Mouse (Mus musculus) lung, embryonic 16.5 days (tissue): Measurements from ENCODE around the gene Pon3. TPM values are rescaled to one million over a fixed set of nuclear protein-coding genes. Genes with fewer than 3 reads are reported as not detected.

Source experiments
- ATAC-seq: fragments of 200-750 bp; cut with Nextera tagmentation; 2 replicates; pipeline ENCODE4 v1.8.0; 2017; ENCODE audit warnings: low read depth, mild to moderate bottlenecking, moderate library complexity
- H3K27ac ChIP-seq: fragments of 300-500 bp; sonication (generic); 2 replicates; pipeline ENCODE4 v1.5.1; 2014; ENCODE audit warnings: mild to moderate bottlenecking, control low read depth, low read length
- H3K27me3 ChIP-seq: fragments of 300-500 bp; sonication (generic); 2 replicates; pipeline ENCODE4 v1.6.1; 2014; ENCODE audit warnings: low read depth, low read length, mixed read lengths; ENCODE audit not compliant: control insufficient read depth, insufficient read depth
- H3K36me3 ChIP-seq: fragments of 300-500 bp; sonication (generic); 2 replicates; pipeline ENCODE4 v1.6.1; 2014; ENCODE audit warnings: low read length; ENCODE audit not compliant: control insufficient read depth, insufficient read depth
- H3K4me1 ChIP-seq: fragments of 300-500 bp; sonication (generic); replicated peaks from 2 replicates; pipeline ENCODE4 v1.6.1; 2014; ENCODE audit warnings: low read length, mixed read lengths; ENCODE audit not compliant: control insufficient read depth, insufficient read depth
- H3K4me2 ChIP-seq: fragments of 300-500 bp; sonication (generic); 2 replicates; pipeline ENCODE4 v1.6.1; 2014; ENCODE audit warnings: low read depth, low read length, control low read depth
- H3K4me3 ChIP-seq: fragments of 300-500 bp; sonication (generic); 2 replicates; pipeline ENCODE4 v1.5.1; 2014; ENCODE audit warnings: mild to moderate bottlenecking, low read length, control low read depth
- H3K9ac ChIP-seq: fragments of 300-500 bp; sonication (generic); 2 replicates; pipeline ENCODE4 v1.6.1; 2014; ENCODE audit warnings: low read length, control low read depth
- H3K9me3 ChIP-seq: fragments of 300-500 bp; sonication (generic); 2 replicates; pipeline ENCODE4 v1.6.1; 2016; ENCODE audit warnings: low read length; ENCODE audit not compliant: control insufficient read depth
- WGBS: fragments of 180-500 bp; shearing (Covaris S2); extraction: QIAGEN DNeasy Blood & Tissue Kit; methylation state at CpG from one replicate; pipeline ENCODE4 v1.1.7; 2014; 5-methylcytosine and 5-hydroxymethylcytosine counted together
- polyA plus RNA-seq: library from polyadenylated mRNA; unstranded; fragments of >200 nt; fragmentation: Nextera tagmentation; extraction: Ambion mirVana; gene quantifications from 2 replicates; pipeline ENCODE4 v1.2.1, GENCODE M21; 2015

The Pon3 gene
- polyA plus RNA-seq, 1 experiment from 2014 or later: 28.9 TPM

GRCm38 (mm10) chr6:5292841-5293240 is 36.8 kb upstream of the Pon3 start:
- no peak overlapping the region for H3K4me3 ChIP-seq
- no peak for ATAC-seq
- H3K9ac ChIP-seq: no peak overlapping the region
- no peaks in the 10 kb centered on the region for H3K27me3 ChIP-seq
- no peaks in the 10 kb centered on the region for H3K36me3 ChIP-seq
- no peak overlapping the region for H3K27ac ChIP-seq
- H3K4me2 ChIP-seq: no peak overlapping the region
- no peaks in the 10 kb centered on the region for H3K9me3 ChIP-seq
- H3K4me1 ChIP-seq: no peaks in the 10 kb centered on the region
- 79% methylated on average over 5 of the region's 5 CpGs for WGBS

DNA sequence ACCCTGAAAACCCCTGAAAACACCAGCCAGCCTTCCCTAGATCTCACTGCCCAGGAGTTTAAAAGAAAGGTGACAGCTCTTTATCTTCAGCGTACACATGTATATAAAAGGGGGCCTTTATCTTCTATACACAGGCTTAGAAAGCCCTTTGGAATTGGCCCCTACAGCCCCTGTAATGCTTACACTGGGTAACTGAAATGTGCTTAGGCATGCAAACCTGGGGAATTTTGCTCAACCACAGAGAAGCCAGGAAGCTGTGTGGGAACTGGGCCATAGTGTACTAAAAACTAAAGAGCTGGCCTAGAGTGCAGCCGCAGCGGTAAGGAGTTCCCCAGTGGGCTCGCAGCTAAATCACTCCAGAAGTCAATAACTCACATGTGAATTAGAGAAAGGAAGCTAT is 35.4 kb upstream of the Pon3 start:
- no peak overlapping the region for H3K27ac ChIP-seq
- ATAC-seq: no peak
- no peak overlapping the region for H3K9ac ChIP-seq
- no peaks in the 10 kb centered on the region for H3K9me3 ChIP-seq
- H3K4me1 ChIP-seq: no peaks in the 10 kb centered on the region
- 78% methylated on average over 4 of the region's 4 CpGs for WGBS
- H3K27me3 ChIP-seq: no peaks in the 10 kb centered on the region
- H3K4me3 ChIP-seq: no peak overlapping the region
- H3K36me3 ChIP-seq: no peaks in the 10 kb centered on the region
- no peak overlapping the region for H3K4me2 ChIP-seq

GRCm38 (mm10) chr6:5287919-5288318 is 31.8 kb upstream of the Pon3 start:
- Histone ChIP-seq H3K9ac (no peak overlapping the region), H3K27ac (no peak overlapping the region)

DNA sequence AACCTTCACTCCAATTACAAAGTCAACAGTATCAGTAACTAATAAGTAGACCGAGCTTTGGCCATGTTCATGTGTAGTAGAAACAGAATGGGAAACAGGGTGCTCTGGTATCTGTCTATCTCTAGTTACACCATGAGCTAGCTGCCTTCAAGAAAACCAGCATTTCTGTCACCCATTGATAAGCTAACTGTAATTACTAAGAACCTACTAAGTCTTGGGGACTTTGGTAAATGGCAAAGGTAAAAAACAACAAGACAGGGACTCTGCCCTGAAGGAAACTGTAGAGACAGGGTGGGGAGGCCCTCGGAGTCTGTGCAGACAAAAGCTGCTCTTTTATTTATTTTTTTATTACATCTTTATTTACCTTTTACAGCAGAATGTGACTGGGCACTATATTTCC is 31.3 kb upstream of the Pon3 start:
- Histone ChIP-seq H3K27me3 (no peaks in the 10 kb centered on the region), H3K9ac (no peak overlapping the region), H3K4me1 (no peaks in the 10 kb centered on the region), H3K4me2 (no peak overlapping the region), H3K36me3 (no peaks in the 10 kb centered on the region), H3K4me3 (no peak overlapping the region), H3K27ac (no peak overlapping the region), H3K9me3 (no peaks in the 10 kb centered on the region)
- no peak for ATAC-seq
- 63% methylated on average over 2 of the region's 2 CpGs for WGBS

More at GRCm38 (mm10) chr6:5287919-5288318, 31.8 kb upstream of the Pon3 start:
- no peaks in the 10 kb centered on the region for H3K9me3 ChIP-seq
- H3K36me3 ChIP-seq: no peaks in the 10 kb centered on the region
- no peak overlapping the region for H3K4me3 ChIP-seq
- WGBS: 41% methylated on average over 5 of the region's 5 CpGs
- no peaks in the 10 kb centered on the region for H3K27me3 ChIP-seq
- no peaks in the 10 kb centered on the region for H3K4me1 ChIP-seq
- ATAC-seq: no peak
- no peak overlapping the region for H3K4me2 ChIP-seq

DNA sequence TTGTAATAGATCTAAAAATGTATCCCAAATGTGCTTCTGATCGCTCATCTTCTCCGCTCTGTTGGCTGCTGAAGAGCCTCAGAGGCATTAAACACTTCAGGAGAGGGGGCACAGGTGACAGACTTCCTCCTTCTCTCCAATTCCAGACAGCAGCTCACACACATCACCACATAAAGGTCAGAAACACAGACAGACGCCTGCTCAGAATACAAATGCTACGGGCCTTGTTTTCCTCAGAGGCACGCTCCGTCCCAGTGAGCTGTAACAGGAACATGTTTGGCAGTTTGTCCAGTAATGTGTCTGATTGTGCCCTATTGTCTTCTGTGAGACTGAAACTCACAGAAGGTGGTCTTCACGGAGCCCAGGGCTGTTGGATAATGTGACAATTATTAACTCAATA is 26.3 kb upstream of the Pon3 start:
- Histone ChIP-seq H3K4me2 (no peak overlapping the region), H3K9me3 (no peaks in the 10 kb centered on the region), H3K36me3 (no peaks in the 10 kb centered on the region), H3K4me3 (no peak overlapping the region), H3K9ac (no peak overlapping the region), H3K27ac (no peak overlapping the region), H3K27me3 (no peaks in the 10 kb centered on the region), H3K4me1 (peaks cover 8% of the 10 kb centered on the region; the same call in 1 of the 2 replicates)
- 71% methylated on average over 7 of the region's 7 CpGs for WGBS
- no peak for ATAC-seq

GRCm38 (mm10) chr6:5280576-5281305 is 24.7 kb upstream of the Pon3 start:
- no peaks in the 10 kb centered on the region for H3K27me3 ChIP-seq
- no peak for ATAC-seq
- 52% methylated on average over 6 of the region's 6 CpGs for WGBS

GRCm38 (mm10) chr6:5277972-5278371 is 21.9 kb upstream of the Pon3 start:
- Histone ChIP-seq H3K27me3 (no peaks in the 10 kb centered on the region), H3K27ac (no peak overlapping the region), H3K4me2 (no peak overlapping the region), H3K36me3 (peaks cover 14% of the 10 kb centered on the region), H3K9ac (no peak overlapping the region), H3K9me3 (no peaks in the 10 kb centered on the region), H3K4me3 (no peak overlapping the region), H3K4me1 (peaks cover 10% of the 10 kb centered on the region; the same call in 1 of the 2 replicates)
- 17% methylated on average over 5 of the region's 5 CpGs for WGBS
- peak; percentile 45 for ATAC-seq

More at GRCm38 (mm10) chr6:5280576-5281305, 24.7 kb upstream of the Pon3 start:
- H3K9ac ChIP-seq: no peak overlapping the region
- no peak overlapping the region for H3K4me2 ChIP-seq
- no peak overlapping the region for H3K27ac ChIP-seq
- H3K4me1 ChIP-seq: peaks cover 10% of the 10 kb centered on the region; the same call in 1 of the 2 replicates
- no peaks in the 10 kb centered on the region for H3K9me3 ChIP-seq
- H3K4me3 ChIP-seq: no peak overlapping the region
- peaks cover 13% of the 10 kb centered on the region for H3K36me3 ChIP-seq

GRCm38 (mm10) chr6:5269641-5270040 is 13.6 kb upstream of the Pon3 start:
- no peaks in the 10 kb centered on the region for H3K9me3 ChIP-seq
- H3K4me1 ChIP-seq: no peaks in the 10 kb centered on the region
- H3K9ac ChIP-seq: no peak overlapping the region
- no peak overlapping the region for H3K4me2 ChIP-seq
- no peaks in the 10 kb centered on the region for H3K27me3 ChIP-seq
- H3K36me3 ChIP-seq: peaks cover 13% of the 10 kb centered on the region
- no peak overlapping the region for H3K4me3 ChIP-seq
- WGBS: 85% methylated on average over 6 of the region's 6 CpGs
- no peak for ATAC-seq
- H3K27ac ChIP-seq: no peak overlapping the region

DNA sequence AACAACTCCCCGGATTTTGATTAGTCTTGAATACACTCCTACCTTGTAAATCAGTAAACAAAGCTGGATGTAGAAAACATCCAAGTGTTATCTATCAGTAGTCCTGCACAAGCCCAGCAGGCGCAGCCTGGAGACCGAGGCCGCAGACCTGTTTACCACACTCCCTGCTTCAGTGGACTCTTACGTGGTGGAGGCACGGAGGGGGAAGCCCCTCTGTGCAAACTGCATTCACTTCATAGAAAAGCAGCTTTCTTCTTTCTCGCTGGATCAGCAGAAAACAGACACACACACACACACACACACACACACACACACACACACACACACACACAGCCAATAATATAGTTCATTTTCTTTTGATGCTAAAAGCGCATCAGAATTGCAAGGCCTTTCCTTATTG is 8.7 kb upstream of the Pon3 start:
- 72% methylated on average over 8 of the region's 8 CpGs for WGBS
- no peak overlapping the region for H3K4me3 ChIP-seq
- peaks cover 6% of the 10 kb centered on the region for H3K36me3 ChIP-seq
- H3K27me3 ChIP-seq: no peaks in the 10 kb centered on the region
- no peak overlapping the region for H3K27ac ChIP-seq
- no peak overlapping the region for H3K9ac ChIP-seq
- H3K9me3 ChIP-seq: no peaks in the 10 kb centered on the region
- no peak for ATAC-seq
- H3K4me2 ChIP-seq: no peak overlapping the region
- no peaks in the 10 kb centered on the region for H3K4me1 ChIP-seq
